Mouse (Mus musculus) layer of hippocampus, adult 2 months (tissue): ENCODE measurements at regions not wholly inside any gene's neighbourhood (a gene's known extent, or its start where the extent isn't known, plus 50 kb on each side); places are given as distances from the start of the nearest gene placed in this dataset.
"Not testable (repeated sequence)": the region's sequence is repeated elsewhere in the genome, so short reads cannot be mapped to it uniquely, and the experiment has no call there.

Source experiments
- DNase-seq, 2 experiments: peaks; one replicate each; pipeline ENCODE4 v3.0.0; 2022; ENCODE audit warnings: low spot score in 2 of 2
- H3K27ac ChIP-seq: fragments of 200-600 bp; 2 replicates; pipeline ENCODE4 v1.8.1; 2022
- H3K4me3 ChIP-seq: fragments of 200-600 bp; 2 replicates; pipeline ENCODE4 v1.8.1; 2022; ENCODE audit warnings: mild to moderate bottlenecking
- CTCF ChIP-seq: fragments of 200-600 bp; conservative IDR thresholded peaks from 2 replicates; pipeline ENCODE4 v1.8.1; 2022; ENCODE audit warnings: antibody characterized with exemption, mild to moderate bottlenecking, moderate library complexity

GRCm38 (mm10) chr1:166876452-166876851, 124.8 kb upstream of the Fam78b start:
- no peak for TF ChIP-seq CTCF
- DNase-seq = no peak

GRCm38 (mm10) chr1:166883215-166883614, 118.0 kb upstream of the Fam78b start:
- Histone ChIP-seq H3K4me3 (no peak overlapping the region), H3K27ac (no peak overlapping the region)
- no peak for DNase-seq
- 0 out of 2 replicates have a peak, but pooled peaks have one; percentile 18 for TF ChIP-seq CTCF

More at GRCm38 (mm10) chr1:166876452-166876851, 124.8 kb upstream of the Fam78b start:
- Histone ChIP-seq H3K27ac (no peak overlapping the region), H3K4me3 (no peak overlapping the region)

- no peak for TF ChIP-seq CTCF
- H3K4me3 ChIP-seq = no peak overlapping the region
- no peak for DNase-seq
- H3K27ac ChIP-seq = no peak overlapping the region
Observed at GRCm38 (mm10) chr1:166895945-166896344, 105.3 kb upstream of the Fam78b start.

GRCm38 (mm10) chr1:166898741-166899140, 102.5 kb upstream of the Fam78b start:
- TF ChIP-seq CTCF = no peak
- Histone ChIP-seq H3K27ac (peak overlapping the region; percentile 12; the same call in 1 of the 2 replicates), H3K4me3 (no peak overlapping the region)
- DNase-seq = peak; percentile 26 to 32

GRCm38 (mm10) chr1:166899238-166899637, 102.0 kb upstream of the Fam78b start:
- H3K4me3 ChIP-seq = no peak overlapping the region
- peak overlapping the region; percentile 12; the same call in 1 of the 2 replicates for H3K27ac ChIP-seq
- TF ChIP-seq CTCF = no peak
- DNase-seq = no peak

- H3K27ac ChIP-seq = no peak overlapping the region
- DNase-seq = no peak
- no peak overlapping the region for H3K4me3 ChIP-seq
- TF ChIP-seq CTCF = no peak
Observed at GRCm38 (mm10) chr1:166900028-166900427, 101.2 kb upstream of the Fam78b start.

GRCm38 (mm10) chr1:166900441-166901161, 100.6 kb upstream of the Fam78b start:
- DNase-seq = no peak
- Histone ChIP-seq H3K4me3 (no peak overlapping the region), H3K27ac (no peak overlapping the region)
- TF ChIP-seq CTCF = no peak

- TF ChIP-seq CTCF = no peak
- no peak overlapping the region for H3K4me3 ChIP-seq
- DNase-seq = no peak
- no peak overlapping the region for H3K27ac ChIP-seq
Observed at GRCm38 (mm10) chr1:166901574-166901973, 99.6 kb upstream of the Fam78b start.

GRCm38 (mm10) chr1:166903417-166903816, 97.8 kb upstream of the Fam78b start:
- no peak for DNase-seq
- TF ChIP-seq CTCF = no peak
- H3K4me3 ChIP-seq = no peak overlapping the region
- H3K27ac ChIP-seq = no peak overlapping the region

GRCm38 (mm10) chr1:166908231-166908805, 92.9 kb upstream of the Fam78b start:
- no peak overlapping the region for H3K27ac ChIP-seq
- H3K4me3 ChIP-seq = no peak overlapping the region
- no peak for TF ChIP-seq CTCF
- no peak for DNase-seq

GRCm38 (mm10) chr1:166912195-166912594, 89.0 kb upstream of the Fam78b start:
- H3K4me3 ChIP-seq, DNase-seq, H3K27ac ChIP-seq: not testable (repeated sequence)

- peak in 1 of 2 experiments; percentile 10 for DNase-seq
- no peak overlapping the region for H3K27ac ChIP-seq
- no peak for TF ChIP-seq CTCF
- H3K4me3 ChIP-seq = no peak overlapping the region
Observed at GRCm38 (mm10) chr1:166922911-166923712, 78.1 kb upstream of the Fam78b start.

GRCm38 (mm10) chr1:166923713-166923975, 77.6 kb upstream of the Fam78b start:
- DNase-seq = no peak
- no peak overlapping the region for H3K27ac ChIP-seq
- no peak for TF ChIP-seq CTCF
- no peak overlapping the region for H3K4me3 ChIP-seq
